Mouse (Mus musculus) monocyte, adult 2 months (primary cell): ENCODE results near the gene Ankrd37.

Experiments
- DNase-seq, 2 experiments: peaks; one replicate each; pipeline ENCODE4 v3.0.0; 2022; ENCODE audit warnings: low spot score in 2 of 2, low read depth in 1 of 2

The Ankrd37 gene

GRCm38 (mm10) chr8:45975126-45975836 lies 30.2 kb downstream of the Ankrd37 start, which contains the start of the genes 1700029J07Rik and Ufsp2:
Gene 1700029J07Rik, minus strand, starts transcription at chr8:45975252.
Gene Ufsp2, plus strand, starts transcription at chr8:45975528.
- DNase-seq = peak; percentile 82 to 94

- DNase-seq = no peak
These were observed 31.5 kb downstream of the Ankrd37 start for GRCm38 (mm10) chr8:45973988-45974505.

DNA sequence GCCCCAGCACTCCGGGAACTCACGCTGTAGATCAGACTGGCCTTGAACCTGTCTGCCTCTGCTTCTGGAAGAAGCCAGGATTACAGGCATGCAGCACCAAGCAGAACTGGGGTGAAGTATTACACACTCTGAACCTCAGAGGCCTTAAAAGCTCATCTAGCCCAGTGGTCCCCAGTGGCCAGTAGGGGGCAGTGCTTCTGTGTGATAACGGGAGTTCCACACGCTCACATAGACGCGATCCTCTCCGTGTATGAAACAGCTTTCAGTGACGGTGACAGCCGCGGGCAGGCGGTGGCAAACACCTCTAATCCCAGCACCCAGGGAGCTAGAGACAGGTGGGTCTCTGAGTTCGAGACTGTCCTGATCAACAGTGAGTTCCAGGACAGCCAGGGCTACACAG lies 34.6 kb downstream of the Ankrd37 start:
- DNase-seq = no peak

- no peak for DNase-seq
These were observed 54.9 kb downstream of the Ankrd37 start for GRCm38 (mm10) chr8:45950622-45951021.
